Mouse (Mus musculus) testis, adult 2 months (tissue): ENCODE data around the gene Tor2a.

Experiments
- CTCF ChIP-seq: fragments of 200-500 bp; IDR thresholded peaks from 2 replicates; pipeline ENCODE4 v1.5.1; 2012; ENCODE audit warnings: low read depth, mild to moderate bottlenecking, inconsistent platforms, low read length, moderate library complexity; ENCODE audit not compliant: control insufficient read depth, insufficient read depth, insufficient replicate concordance
- POLR2A ChIP-seq: fragments of 200-500 bp; IDR thresholded peaks from 2 replicates; pipeline ENCODE4 v1.6.1; 2012; ENCODE audit warnings: low read depth, mild to moderate bottlenecking, inconsistent platforms, low read length, moderate library complexity; ENCODE audit not compliant: control insufficient read depth

- TF ChIP-seq POLR2A (no peak), CTCF (no peak)
These were observed 1.5 kb downstream of the Tor2a start for GRCm38 (mm10) chr2:32758503-32758902.
